Mouse (Mus musculus): Measurements from ENCODE around the gene Chp2. TPM values are rescaled to one million over a fixed set of nuclear protein-coding genes. Genes with fewer than 3 reads are reported as not detected.

Chp2 gene
- polyA plus RNA-seq (2014; fragmentation: Illumina TruSeq; extraction: RNeasy Lipid Tissue Mini Kit (QIAGEN cat#74804); ENCODE audit: low read depth, low replicate concordance): 2.9 TPM

DNA sequence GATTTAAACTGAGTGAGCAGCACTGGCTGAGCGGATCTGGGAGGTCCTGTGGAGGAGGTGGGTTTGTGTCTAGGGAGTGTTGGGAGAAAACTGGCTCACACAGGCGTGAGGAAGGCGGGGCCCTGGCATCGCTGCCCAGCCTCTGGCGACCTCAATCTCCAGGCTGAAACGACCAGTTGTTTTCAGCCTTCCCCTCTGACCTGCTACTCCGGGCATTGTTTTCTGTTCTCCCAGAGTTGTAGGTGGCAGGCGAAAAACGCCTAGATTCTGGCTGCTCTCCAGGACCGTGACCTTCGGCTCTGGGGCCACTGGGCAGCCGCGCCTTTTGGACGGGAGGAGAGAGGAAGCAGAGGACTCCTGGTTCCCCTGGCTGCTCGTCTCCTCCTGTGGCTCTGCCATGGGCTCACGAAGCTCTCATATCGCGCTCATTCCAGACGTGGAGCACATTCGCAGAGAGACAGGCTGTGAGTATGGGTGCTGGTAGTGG is at the start of gene Chp2:
Gene Chp2, plus strand, starts transcription at position 182 of the 487 bp plus-strand sequence.

DNA sequence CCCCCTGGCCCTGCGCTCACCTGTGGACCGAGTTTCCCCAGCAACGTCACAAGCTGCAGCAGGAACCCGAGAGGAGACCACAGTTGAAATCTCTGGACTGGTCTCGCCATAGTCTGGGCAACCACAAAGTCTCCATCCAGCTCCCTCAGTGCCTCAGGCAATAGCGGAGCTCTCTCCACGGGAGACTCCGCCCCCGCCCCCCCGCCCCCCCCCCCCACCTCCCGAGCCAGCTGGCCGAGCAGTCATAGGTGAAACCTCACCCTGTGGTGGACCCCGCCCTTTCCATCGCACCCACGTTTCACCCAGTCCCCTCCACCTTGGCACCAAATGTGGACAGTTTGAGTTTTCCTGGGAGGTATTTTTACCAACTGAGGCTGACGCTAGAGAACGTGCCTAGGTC is 33.3 kb upstream of the Chp2 start, which contains the start of gene Ern2:
Gene Ern2, minus strand, starts transcription at position 165 of the 400 bp plus-strand sequence.

Other genes with a start within 250 kb of the Chp2 start
- 18.6 TPM for gene Cog7, start 237.8 kb upstream of the Chp2 start, polyA plus RNA-seq (2014; fragmentation: Illumina TruSeq; extraction: RNeasy Lipid Tissue Mini Kit (QIAGEN cat#74804); ENCODE audit: low read depth, low replicate concordance)
- gene Gga2, start 198.3 kb upstream of the Chp2 start, polyA plus RNA-seq (2014; fragmentation: Illumina TruSeq; extraction: RNeasy Lipid Tissue Mini Kit (QIAGEN cat#74804); ENCODE audit: low read depth, low replicate concordance): 29.6 TPM
- gene Ubfd1, start 152.3 kb upstream of the Chp2 start, polyA plus RNA-seq (2014; fragmentation: Illumina TruSeq; extraction: RNeasy Lipid Tissue Mini Kit (QIAGEN cat#74804); ENCODE audit: low read depth, low replicate concordance): 18.4 TPM
- gene Ears2, start 152.2 kb upstream of the Chp2 start, polyA plus RNA-seq (2014; fragmentation: Illumina TruSeq; extraction: RNeasy Lipid Tissue Mini Kit (QIAGEN cat#74804); ENCODE audit: low read depth, low replicate concordance): 11.3 TPM
- gene Ndufab1, start 117.6 kb upstream of the Chp2 start, polyA plus RNA-seq (2014; fragmentation: Illumina TruSeq; extraction: RNeasy Lipid Tissue Mini Kit (QIAGEN cat#74804); ENCODE audit: low read depth, low replicate concordance): 1,642 TPM
- 0.97 TPM for gene Palb2, start 86.5 kb upstream of the Chp2 start, polyA plus RNA-seq (2014; fragmentation: Illumina TruSeq; extraction: RNeasy Lipid Tissue Mini Kit (QIAGEN cat#74804); ENCODE audit: low read depth, low replicate concordance)
- gene Dctn5, start 86.5 kb upstream of the Chp2 start, polyA plus RNA-seq (2014; fragmentation: Illumina TruSeq; extraction: RNeasy Lipid Tissue Mini Kit (QIAGEN cat#74804); ENCODE audit: low read depth, low replicate concordance): 41.7 TPM
- gene Plk1, start 60.1 kb upstream of the Chp2 start, polyA plus RNA-seq (2014; fragmentation: Illumina TruSeq; extraction: RNeasy Lipid Tissue Mini Kit (QIAGEN cat#74804); ENCODE audit: low read depth, low replicate concordance): 0.65 TPM
- gene Ern2, start 33.3 kb upstream of the Chp2 start, polyA plus RNA-seq (2014; fragmentation: Illumina TruSeq; extraction: RNeasy Lipid Tissue Mini Kit (QIAGEN cat#74804); ENCODE audit: low read depth, low replicate concordance): not detected
- gene Prkcb, start 69.3 kb downstream of the Chp2 start, polyA plus RNA-seq (2014; fragmentation: Illumina TruSeq; extraction: RNeasy Lipid Tissue Mini Kit (QIAGEN cat#74804); ENCODE audit: low read depth, low replicate concordance): 1.9 TPM